Mouse (Mus musculus) C2C12 (cell line): ENCODE measurements at regions not wholly inside any gene's neighbourhood (a gene's known extent, or its start where the extent isn't known, plus 50 kb on each side); places are given as distances from the start of the nearest gene placed in this dataset.

Experiments used
- CEBPB ChIP-seq: IDR thresholded peaks from one replicate; pipeline ENCODE4 v1.6.1; 2011; ENCODE audit warnings: low read depth, mild to moderate bottlenecking, control low read depth, moderate library complexity
- CTCF ChIP-seq: IDR thresholded peaks from one replicate; pipeline ENCODE4 v1.5.1; 2011; ENCODE audit not compliant: control insufficient read depth, insufficient read depth, insufficient read length
- MAX ChIP-seq: IDR thresholded peaks from one replicate; pipeline ENCODE4 v1.6.1; 2011; ENCODE audit warnings: mild to moderate bottlenecking, control low read depth
- MYOD1 ChIP-seq: IDR thresholded peaks from one replicate; pipeline ENCODE4 v1.6.1; 2011; ENCODE audit warnings: low read depth; ENCODE audit not compliant: control insufficient read depth, insufficient read length
- MYOG ChIP-seq: IDR thresholded peaks from one replicate; pipeline ENCODE4 v1.6.1; 2011; ENCODE audit not compliant: control insufficient read depth, insufficient read length; ENCODE audit errors: extremely low read depth
- USF1 ChIP-seq: IDR thresholded peaks from one replicate; pipeline ENCODE4 v1.6.1; 2011; ENCODE audit warnings: low read depth, mild to moderate bottlenecking, control low read depth, moderate library complexity

GRCm38 (mm10) chr1:187450106-187450505, 158.5 kb upstream of the Esrrg start:
- no peak for TF ChIP-seq CTCF
- TF ChIP-seq MYOG, result no peak
- no peak for TF ChIP-seq USF1
- TF ChIP-seq CEBPB, result no peak
- TF ChIP-seq MAX, result no peak
- TF ChIP-seq MYOD1, result no peak
